Mouse (Mus musculus): Measurements from ENCODE around the gene Cdkn2a. TPM values are rescaled to one million over a fixed set of nuclear protein-coding genes. Genes with fewer than 3 reads are reported as not detected.

Cdkn2a gene
- polyA plus RNA-seq, 1 experiment from 2014 or later: not detected

DNA sequence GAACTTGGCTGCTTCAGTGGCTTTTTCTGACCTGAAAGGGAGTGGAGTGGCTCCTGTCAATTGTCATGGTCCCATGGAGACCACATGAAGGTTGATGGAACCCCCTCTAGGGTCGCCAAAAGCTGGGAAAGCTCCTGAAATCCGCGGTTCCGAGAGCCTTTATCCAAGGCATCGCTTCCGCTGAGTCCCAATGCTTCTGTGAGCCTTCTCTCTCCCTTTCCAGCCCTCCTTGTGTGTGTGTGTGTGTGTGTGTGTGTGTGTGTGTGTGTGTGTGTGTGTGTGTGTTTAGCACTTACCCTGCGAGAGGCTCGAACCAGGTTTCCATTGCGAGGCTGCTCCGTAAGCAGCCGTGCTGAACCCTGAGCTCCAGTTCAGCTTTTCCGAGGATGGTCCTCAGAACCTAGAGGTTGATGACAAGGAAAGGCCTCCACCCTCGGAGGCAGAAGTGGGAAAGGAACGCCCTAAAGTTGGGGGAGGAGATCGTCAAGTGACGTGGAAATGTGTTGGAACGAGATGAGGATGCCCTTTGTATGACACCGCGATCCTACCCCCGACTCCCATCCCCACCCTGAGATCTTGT lies 21.4 kb downstream of the Cdkn2a start:
- H3K4me3 ChIP-seq (replicated peaks; ENCODE audit: low read length): no peak overlapping the region
- no peak overlapping the region for H3K27ac ChIP-seq
- H3K27me3 ChIP-seq (ENCODE audit: control insufficient read depth, insufficient read depth, low read length): peaks cover 98% of the 10 kb centered on the region
- no peak overlapping the region for H3K9ac ChIP-seq
- under 1% methylated on average over 20 of the region's 20 CpGs for WGBS
- no peaks in the 10 kb centered on the region for H3K9me3 ChIP-seq (ENCODE audit: control insufficient read depth, low read length)
- H3K4me2 ChIP-seq (replicated peaks): no peak overlapping the region
- ATAC-seq (ENCODE audit: low FRiP score) (no peak), DNase-seq (ENCODE audit: low spot score) (no peak)
- H3K36me3 ChIP-seq (replicated peaks; ENCODE audit: control insufficient read depth, insufficient read depth): no peaks in the 10 kb centered on the region
- H3K4me1 ChIP-seq (replicated peaks; ENCODE audit: control insufficient read depth, insufficient read depth, low read length): no peaks in the 10 kb centered on the region

GRCm38 (mm10) chr4:89272101-89272718 lies 22.2 kb downstream of the Cdkn2a start:
- Histone ChIP-seq H3K27ac (no peak overlapping the region), H3K4me3 (replicated peaks; ENCODE audit: low read length) (no peak overlapping the region), H3K9ac (no peak overlapping the region), H3K36me3 (replicated peaks; ENCODE audit: control insufficient read depth, insufficient read depth) (no peaks in the 10 kb centered on the region), H3K27me3 (ENCODE audit: control insufficient read depth, insufficient read depth, low read length) (peaks cover 96% of the 10 kb centered on the region), H3K4me1 (replicated peaks; ENCODE audit: control insufficient read depth, insufficient read depth, low read length) (no peaks in the 10 kb centered on the region), H3K4me2 (replicated peaks) (no peak overlapping the region), H3K9me3 (ENCODE audit: control insufficient read depth, low read length) (no peaks in the 10 kb centered on the region)
- ATAC-seq (ENCODE audit: low FRiP score): no peak
- DNase-seq (ENCODE audit: low spot score): no peak
- WGBS: 5% methylated on average over 18 of the region's 18 CpGs

DNA sequence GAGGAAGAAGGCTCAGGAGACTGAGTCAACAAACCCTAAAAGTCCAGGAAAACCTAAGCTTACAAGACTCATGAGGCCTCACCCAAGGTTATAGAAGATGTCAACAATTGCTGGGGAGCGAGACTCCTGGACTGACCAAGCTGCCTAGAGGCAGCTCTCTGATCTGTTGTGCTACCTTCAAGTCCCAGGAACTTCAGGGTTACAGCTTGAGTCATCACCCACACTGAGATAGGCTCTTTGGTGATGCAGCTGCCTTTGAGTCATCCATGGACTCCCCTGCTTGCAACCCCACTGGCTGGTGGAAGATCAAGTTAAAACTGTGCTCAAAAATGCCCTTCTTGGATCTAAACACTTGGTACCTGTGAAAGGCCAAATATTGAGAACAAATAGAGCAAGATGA lies 36.7 kb downstream of the Cdkn2a start:
- 77% methylated on average over 1 of the region's 1 CpGs for WGBS
- Histone ChIP-seq H3K9me3 (ENCODE audit: control insufficient read depth, low read length) (no peaks in the 10 kb centered on the region), H3K4me3 (replicated peaks; ENCODE audit: low read length) (no peak overlapping the region)

DNA sequence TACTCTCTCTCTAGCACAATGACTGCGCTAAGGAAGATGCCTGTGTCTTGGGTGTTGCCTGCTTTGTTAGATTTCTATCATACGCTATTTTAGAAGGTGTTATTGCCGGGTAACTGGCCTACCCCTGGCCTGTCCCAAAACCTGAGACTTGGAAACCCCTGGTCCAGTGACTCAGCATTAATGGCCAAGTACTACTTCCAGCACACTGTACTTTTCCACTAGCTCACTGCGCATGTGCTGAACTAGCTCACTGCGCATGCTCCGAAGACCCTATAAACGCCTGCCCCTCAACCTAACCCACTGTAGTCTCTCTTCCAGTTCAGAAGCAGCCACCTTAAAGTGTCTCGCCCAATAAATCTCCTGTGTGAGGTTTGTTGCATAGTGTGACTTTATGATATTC lies 60.0 kb downstream of the Cdkn2a start:
- no peak overlapping the region for H3K4me3 ChIP-seq (replicated peaks; ENCODE audit: low read length)
- H3K4me1 ChIP-seq (replicated peaks; ENCODE audit: control insufficient read depth, insufficient read depth, low read length): no peaks in the 10 kb centered on the region
- DNase-seq (ENCODE audit: low spot score) (no peak), ATAC-seq (ENCODE audit: low FRiP score) (no peak)
- no peak overlapping the region for H3K9ac ChIP-seq
- H3K9me3 ChIP-seq (ENCODE audit: control insufficient read depth, low read length): no peaks in the 10 kb centered on the region
- H3K4me2 ChIP-seq (replicated peaks): no peak overlapping the region
- no peaks in the 10 kb centered on the region for H3K36me3 ChIP-seq (replicated peaks; ENCODE audit: control insufficient read depth, insufficient read depth)
- WGBS: 95% methylated on average over 8 of the region's 8 CpGs
- no peaks in the 10 kb centered on the region for H3K27me3 ChIP-seq (ENCODE audit: control insufficient read depth, insufficient read depth, low read length)
- H3K27ac ChIP-seq: no peak overlapping the region

More for the DNA sequence above, 36.7 kb downstream of the Cdkn2a start:
- Histone ChIP-seq H3K4me1 (replicated peaks; ENCODE audit: control insufficient read depth, insufficient read depth, low read length) (no peaks in the 10 kb centered on the region), H3K9ac (no peak overlapping the region), H3K36me3 (replicated peaks; ENCODE audit: control insufficient read depth, insufficient read depth) (no peaks in the 10 kb centered on the region), H3K27ac (no peak overlapping the region), H3K27me3 (ENCODE audit: control insufficient read depth, insufficient read depth, low read length) (no peaks in the 10 kb centered on the region), H3K4me2 (replicated peaks) (no peak overlapping the region)
- ATAC-seq (ENCODE audit: low FRiP score) (no peak), DNase-seq (ENCODE audit: low spot score) (no peak)

Other genes starting within 250 kb of the Cdkn2a start
- gene Mtap, start 157.5 kb downstream of the Cdkn2a start, polyA plus RNA-seq (2014; fragmentation: Nextera tagmentation; extraction: Ambion mirVana): 29.1 and 30.7 TPM in 2 replicates
- 1.3 and 1.4 TPM in 2 replicates for gene Cdkn2b, start 16.4 kb upstream of the Cdkn2a start, polyA plus RNA-seq (2014; fragmentation: Nextera tagmentation; extraction: Ambion mirVana)

Measured in hindbrain, embryonic 14.5 days (tissue).